Mouse (Mus musculus) midbrain, embryonic 13.5 days (tissue): ENCODE data around the gene Trappc10. TPM values are rescaled to one million over a fixed set of nuclear protein-coding genes. Genes with fewer than 3 reads are reported as not detected.

Experiments used
- ATAC-seq: fragments of 200-750 bp; cut with Nextera tagmentation; 2 replicates; pipeline ENCODE4 v1.8.0; 2017; ENCODE audit warnings: mild to moderate bottlenecking, moderate TSS enrichment, moderate library complexity
- H3K27ac ChIP-seq: fragments of 300-500 bp; sonication (generic); 2 replicates; pipeline ENCODE4 v1.5.1; 2015; ENCODE audit warnings: inconsistent platforms, mild to moderate bottlenecking, moderate library complexity
- H3K27me3 ChIP-seq: fragments of 300-500 bp; sonication (generic); 2 replicates; pipeline ENCODE4 v1.6.1; 2015; ENCODE audit warnings: mild to moderate bottlenecking, inconsistent platforms
- H3K36me3 ChIP-seq: fragments of 300-500 bp; sonication (generic); 2 replicates; pipeline ENCODE4 v1.6.1; 2015; ENCODE audit warnings: mild to moderate bottlenecking, inconsistent platforms
- H3K4me1 ChIP-seq: fragments of 300-500 bp; sonication (generic); replicated peaks from 2 replicates; pipeline ENCODE4 v1.6.1; 2015; ENCODE audit warnings: inconsistent platforms
- H3K4me2 ChIP-seq: fragments of 300-500 bp; sonication (generic); replicated peaks from 2 replicates; pipeline ENCODE4 v1.6.1; 2015; ENCODE audit warnings: moderate library complexity, mild to moderate bottlenecking, inconsistent platforms
- H3K4me3 ChIP-seq: fragments of 300-500 bp; sonication (generic); replicated peaks from 2 replicates; pipeline ENCODE4 v1.5.1; 2015; ENCODE audit warnings: mild to moderate bottlenecking, inconsistent platforms
- H3K9ac ChIP-seq: fragments of 300-500 bp; sonication (generic); replicated peaks from 2 replicates; pipeline ENCODE4 v1.6.1; 2015; ENCODE audit warnings: mild to moderate bottlenecking, inconsistent platforms
- H3K9me3 ChIP-seq: fragments of 300-500 bp; sonication (generic); 2 replicates; pipeline ENCODE4 v1.6.1; 2016; ENCODE audit warnings: mild to moderate bottlenecking, inconsistent platforms
- WGBS: fragments of 180-500 bp; shearing (Covaris S2); methylation state at CpG from one replicate; pipeline ENCODE4 v1.1.7; 2015; 5-methylcytosine and 5-hydroxymethylcytosine counted together
- polyA plus RNA-seq: library from polyadenylated mRNA; unstranded; fragments of >200 nt; fragmentation: Nextera tagmentation; extraction: Ambion mirVana; gene quantifications from 2 replicates; pipeline ENCODE4 v1.2.1, GENCODE M21; 2015

Trappc10 gene
- 21.3 and 26.7 TPM in 2 replicates for polyA plus RNA-seq

DNA sequence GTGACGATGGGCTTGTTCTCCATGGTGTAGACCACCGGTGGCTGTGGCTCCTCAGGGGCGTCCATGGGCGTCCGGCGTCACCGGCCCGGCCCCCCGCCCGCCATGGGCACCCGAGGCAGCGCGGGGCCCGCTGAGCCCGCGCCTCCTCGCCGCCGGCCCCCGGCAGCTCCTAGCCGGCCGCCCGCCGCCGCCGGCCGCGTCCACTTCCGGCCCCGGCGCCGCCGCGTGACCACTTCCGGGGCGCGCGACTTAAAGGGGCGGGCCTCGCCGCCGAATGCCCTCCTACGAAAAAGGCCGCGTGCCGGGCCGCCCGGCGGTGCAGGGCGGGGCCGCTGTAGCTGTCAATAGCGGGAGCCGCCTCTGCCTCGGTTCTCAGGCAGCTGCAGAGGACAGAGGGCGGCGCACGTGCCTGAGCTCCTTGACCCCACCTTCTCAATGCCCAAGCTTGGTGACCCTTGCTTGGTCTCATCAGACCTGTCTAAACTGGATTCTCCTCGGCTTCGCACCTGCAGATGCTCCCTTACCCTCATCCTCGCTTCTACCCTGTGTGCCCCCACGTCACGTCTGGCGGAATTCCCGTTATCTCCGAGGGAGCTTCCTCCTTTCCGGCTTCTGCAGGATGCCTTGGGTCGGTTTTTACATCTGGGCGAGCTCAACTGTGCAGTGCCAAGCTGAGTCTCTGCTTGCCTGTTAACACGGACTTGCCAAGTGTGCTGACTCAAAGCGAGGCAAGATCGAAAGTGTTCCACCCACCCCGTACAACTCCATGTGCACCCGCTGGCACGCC, at the start of gene Trappc10:
Gene Trappc10, minus strand, starts transcription at position 204 of the 787 bp plus-strand sequence.
- under 1% methylated on average over 61 of the region's 74 CpGs for WGBS
- Histone ChIP-seq H3K4me1 (peaks cover 23% of the 10 kb centered on the region), H3K4me3 (peak within 1 kb of the TSS; percentile 94), H3K36me3 (0 out of 2 replicates have a peak, but pooled peaks cover 3% of the 10 kb centered on the region), H3K27me3 (no peaks in the 10 kb centered on the region), H3K9me3 (no peaks in the 10 kb centered on the region), H3K4me2 (peak within 1 kb of the TSS; percentile 94), H3K27ac (peak within 1 kb of the TSS; percentile 80), H3K9ac (peak within 1 kb of the TSS; percentile 91)
- peak; percentile 96 for ATAC-seq

DNA sequence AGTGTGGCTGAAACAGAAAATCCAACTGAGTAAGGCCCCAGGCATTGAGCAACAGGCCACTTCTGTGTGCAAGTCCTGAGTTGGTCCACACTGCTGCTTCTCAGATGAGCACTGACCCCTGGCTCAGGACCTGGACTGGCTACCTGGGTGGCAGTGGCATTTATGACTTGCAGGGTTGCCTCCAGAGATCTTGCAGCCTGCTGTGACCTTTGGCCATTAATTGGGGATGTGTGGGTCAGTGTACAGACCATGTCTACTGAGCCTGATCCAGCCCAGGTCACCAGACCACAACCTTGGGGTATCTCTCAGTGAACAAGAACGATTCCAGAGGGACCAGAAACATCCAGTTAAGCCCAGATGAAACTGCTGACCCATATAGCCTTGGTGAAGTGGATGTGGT, 49.1 kb upstream of the Trappc10 start:
- Histone ChIP-seq H3K4me3 (no peak overlapping the region), H3K4me1 (no peaks in the 10 kb centered on the region), H3K27ac (no peak overlapping the region), H3K36me3 (no peaks in the 10 kb centered on the region), H3K9me3 (no peaks in the 10 kb centered on the region), H3K4me2 (no peak overlapping the region), H3K27me3 (no peaks in the 10 kb centered on the region), H3K9ac (no peak overlapping the region)
- no peak for ATAC-seq
- WGBS = 87% methylated on average over 1 of the region's 1 CpGs

DNA sequence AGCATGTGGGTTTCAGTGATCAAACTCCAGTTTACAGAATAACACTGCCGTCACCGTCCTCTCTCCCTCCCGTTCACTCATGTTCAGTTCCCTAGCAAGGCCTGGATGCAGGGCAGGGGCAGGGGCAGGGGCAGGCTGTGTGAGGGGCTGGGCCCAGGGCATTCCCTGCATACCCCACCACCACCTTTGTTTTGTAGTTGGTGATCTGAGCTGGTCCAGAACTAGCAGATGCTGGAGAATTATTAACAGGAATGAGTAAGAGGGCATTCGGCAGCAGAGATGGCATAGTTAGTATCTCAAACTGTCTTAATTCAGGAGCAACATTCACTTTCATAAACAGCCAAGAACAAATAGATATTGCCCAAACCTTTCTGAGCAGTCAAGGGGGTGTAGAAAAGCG, 47.9 kb upstream of the Trappc10 start:
- H3K9ac ChIP-seq = no peak overlapping the region
- WGBS = 91% methylated on average over 5 of the region's 5 CpGs
- no peak overlapping the region for H3K27ac ChIP-seq
- H3K9me3 ChIP-seq = no peaks in the 10 kb centered on the region
- peaks cover 6% of the 10 kb centered on the region for H3K36me3 ChIP-seq
- no peaks in the 10 kb centered on the region for H3K27me3 ChIP-seq
- H3K4me3 ChIP-seq = no peak overlapping the region
- no peak overlapping the region for H3K4me2 ChIP-seq
- H3K4me1 ChIP-seq = no peaks in the 10 kb centered on the region
- ATAC-seq = no peak

DNA sequence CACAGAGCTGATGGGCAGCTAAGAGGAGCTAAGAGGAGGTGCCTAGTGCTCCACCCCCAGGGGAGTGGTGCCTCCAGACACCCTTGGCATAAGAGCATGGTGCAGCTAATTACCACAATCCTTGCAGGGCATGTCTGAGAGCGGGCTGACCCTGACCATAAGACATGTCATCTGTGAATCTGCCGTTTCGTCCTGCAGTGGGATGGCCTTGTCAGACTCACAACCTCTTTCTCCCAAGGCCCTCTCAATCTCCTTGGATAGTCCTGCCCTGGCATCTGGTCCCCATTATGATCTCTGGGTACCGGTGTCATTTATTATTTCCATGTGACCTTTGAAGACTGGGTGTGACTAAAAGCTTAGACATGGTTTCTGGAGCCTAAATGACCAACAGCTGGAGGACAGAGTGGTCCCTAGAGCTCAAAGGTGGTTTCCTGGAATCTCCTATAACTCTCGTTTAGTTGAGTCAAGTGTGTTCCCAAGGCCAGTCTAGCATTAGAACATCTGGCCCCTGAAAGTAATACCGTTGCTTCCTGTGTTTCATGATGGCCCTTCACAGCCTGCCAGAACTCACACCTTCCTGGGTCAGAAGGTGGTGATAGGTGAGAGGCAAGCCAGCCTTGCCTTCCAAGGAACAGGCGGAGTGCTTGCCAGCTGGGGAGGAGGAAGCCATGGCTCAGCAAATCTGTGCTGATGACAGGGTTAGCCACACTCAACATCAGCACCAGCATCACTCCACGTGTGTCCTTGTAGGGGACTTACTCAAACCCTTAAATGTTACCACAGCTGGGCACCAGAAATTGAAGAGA, 46.5 kb upstream of the Trappc10 start:
- no peak overlapping the region for H3K27ac ChIP-seq
- H3K4me3 ChIP-seq = no peak overlapping the region
- H3K4me2 ChIP-seq = no peak overlapping the region
- H3K4me1 ChIP-seq = no peaks in the 10 kb centered on the region
- WGBS = 90% methylated on average over 8 of the region's 8 CpGs
- no peaks in the 10 kb centered on the region for H3K27me3 ChIP-seq
- H3K9me3 ChIP-seq = no peaks in the 10 kb centered on the region
- H3K36me3 ChIP-seq = peaks cover 20% of the 10 kb centered on the region
- H3K9ac ChIP-seq = no peak overlapping the region
- no peak for ATAC-seq

DNA sequence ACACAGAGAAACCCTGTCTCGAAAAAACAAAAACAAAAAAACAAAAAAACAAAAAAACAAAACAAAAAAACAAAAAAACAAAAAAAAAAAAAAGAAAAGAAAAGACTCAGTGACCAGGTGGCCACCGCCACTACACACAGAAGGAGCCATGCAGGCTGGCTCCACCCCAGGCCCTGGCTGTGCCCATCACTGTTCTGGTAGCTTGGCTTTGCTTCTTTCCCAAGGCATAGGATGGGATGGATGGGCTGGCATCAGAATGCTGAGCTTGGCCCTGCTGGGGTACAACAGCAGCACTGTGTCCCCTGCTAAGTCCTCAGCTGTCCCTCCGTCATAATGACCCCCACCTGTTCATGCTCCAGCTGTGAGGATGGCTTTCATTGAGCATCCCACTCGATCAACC, 44.5 kb upstream of the Trappc10 start:
- Histone ChIP-seq H3K27ac (no peak overlapping the region), H3K9ac (no peak overlapping the region), H3K27me3 (no peaks in the 10 kb centered on the region), H3K4me2 (no peak overlapping the region), H3K4me3 (no peak overlapping the region), H3K9me3 (no peaks in the 10 kb centered on the region), H3K36me3 (peaks cover 41% of the 10 kb centered on the region), H3K4me1 (no peaks in the 10 kb centered on the region)
- ATAC-seq = no peak
- 95% methylated on average over 4 of the region's 4 CpGs for WGBS

DNA sequence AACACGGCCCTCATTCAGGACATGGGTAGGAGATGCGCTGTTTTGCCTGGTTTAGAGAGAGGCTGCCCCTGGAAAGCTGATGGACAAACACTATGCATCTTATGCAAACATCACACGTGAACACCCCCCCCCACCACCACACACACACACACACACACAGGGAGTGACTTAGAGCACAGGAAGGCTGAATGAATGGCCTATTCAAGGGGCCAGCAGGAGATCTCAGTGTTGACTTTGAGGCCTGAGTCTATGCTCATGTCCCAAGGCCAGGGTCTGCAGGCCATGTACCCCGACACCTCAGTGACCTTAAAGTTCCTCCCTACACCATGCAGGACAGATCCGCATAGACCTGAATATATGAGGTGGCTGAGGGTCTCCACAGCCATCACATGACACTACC, 43.7 kb upstream of the Trappc10 start:
- H3K36me3 ChIP-seq = peaks cover 48% of the 10 kb centered on the region
- H3K4me1 ChIP-seq = no peaks in the 10 kb centered on the region
- H3K27ac ChIP-seq = no peak overlapping the region
- WGBS = 86% methylated on average over 5 of the region's 5 CpGs
- H3K27me3 ChIP-seq = no peaks in the 10 kb centered on the region
- no peaks in the 10 kb centered on the region for H3K9me3 ChIP-seq
- ATAC-seq = no peak
- no peak overlapping the region for H3K9ac ChIP-seq
- H3K4me3 ChIP-seq = no peak overlapping the region
- H3K4me2 ChIP-seq = no peak overlapping the region

DNA sequence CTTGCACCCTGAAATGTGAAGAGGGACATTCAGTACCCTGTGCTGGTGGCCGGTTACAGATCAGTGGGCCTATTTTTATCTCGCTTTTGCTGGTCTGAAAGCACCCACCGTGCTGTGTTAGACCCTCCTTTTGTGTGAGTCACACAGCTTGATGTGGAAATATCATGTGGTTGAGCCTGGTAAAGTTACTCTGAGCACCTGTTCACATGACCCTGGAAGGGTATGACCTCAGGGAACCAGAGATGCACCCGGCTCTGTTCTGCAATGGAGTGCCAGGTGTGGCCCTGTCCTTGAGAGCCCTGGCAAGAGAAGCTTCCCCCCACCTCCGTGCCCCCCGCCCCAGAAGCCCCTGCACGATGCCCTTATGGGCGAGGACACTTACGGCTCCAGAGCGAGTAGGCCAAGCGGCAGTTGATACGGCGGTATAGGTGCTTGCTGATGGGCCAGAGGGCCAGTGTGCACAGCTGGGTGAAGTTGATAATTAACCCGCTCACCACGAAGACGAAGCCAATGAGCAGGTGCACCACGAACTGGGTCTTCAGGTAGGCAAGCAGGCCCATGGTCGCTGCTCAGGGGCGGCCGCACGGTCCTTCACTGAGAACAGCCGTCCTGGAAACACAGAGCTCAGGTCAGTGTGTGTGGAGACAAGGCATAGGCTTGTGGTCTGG, 43.2 kb upstream of the Trappc10 start:
- peaks cover 54% of the 10 kb centered on the region for H3K36me3 ChIP-seq
- no peaks in the 10 kb centered on the region for H3K9me3 ChIP-seq
- no peak for ATAC-seq
- H3K4me3 ChIP-seq = no peak overlapping the region
- no peak overlapping the region for H3K27ac ChIP-seq
- no peak overlapping the region for H3K9ac ChIP-seq
- no peaks in the 10 kb centered on the region for H3K27me3 ChIP-seq
- no peak overlapping the region for H3K4me2 ChIP-seq
- WGBS = 96% methylated on average over 22 of the region's 22 CpGs
- no peaks in the 10 kb centered on the region for H3K4me1 ChIP-seq

DNA sequence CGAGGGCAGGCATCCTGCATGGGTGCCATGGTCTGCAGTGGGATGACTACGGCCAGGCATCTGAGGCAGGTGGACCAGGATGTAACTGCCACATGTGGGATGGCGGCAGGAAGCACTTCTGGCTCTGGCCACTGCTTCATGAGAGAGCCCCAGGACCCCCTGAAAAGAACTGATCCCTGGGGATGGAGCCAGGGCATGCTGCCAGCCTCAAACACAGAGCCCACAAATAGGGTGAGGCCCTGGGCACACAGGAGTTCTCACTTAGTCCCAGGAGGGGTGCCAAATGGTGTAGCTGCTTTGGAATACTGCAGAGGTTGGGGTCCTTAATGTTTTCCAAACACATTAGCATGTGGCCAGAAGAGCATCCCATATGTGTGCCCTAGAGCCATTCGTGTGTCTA, 41.5 kb upstream of the Trappc10 start:
- H3K4me1 ChIP-seq = no peaks in the 10 kb centered on the region
- no peak overlapping the region for H3K4me2 ChIP-seq
- no peak overlapping the region for H3K9ac ChIP-seq
- H3K9me3 ChIP-seq = no peaks in the 10 kb centered on the region
- WGBS = 96% methylated on average over 4 of the region's 4 CpGs
- no peak overlapping the region for H3K4me3 ChIP-seq
- ATAC-seq = no peak
- no peaks in the 10 kb centered on the region for H3K27me3 ChIP-seq
- H3K36me3 ChIP-seq = peaks cover 70% of the 10 kb centered on the region
- H3K27ac ChIP-seq = no peak overlapping the region

DNA sequence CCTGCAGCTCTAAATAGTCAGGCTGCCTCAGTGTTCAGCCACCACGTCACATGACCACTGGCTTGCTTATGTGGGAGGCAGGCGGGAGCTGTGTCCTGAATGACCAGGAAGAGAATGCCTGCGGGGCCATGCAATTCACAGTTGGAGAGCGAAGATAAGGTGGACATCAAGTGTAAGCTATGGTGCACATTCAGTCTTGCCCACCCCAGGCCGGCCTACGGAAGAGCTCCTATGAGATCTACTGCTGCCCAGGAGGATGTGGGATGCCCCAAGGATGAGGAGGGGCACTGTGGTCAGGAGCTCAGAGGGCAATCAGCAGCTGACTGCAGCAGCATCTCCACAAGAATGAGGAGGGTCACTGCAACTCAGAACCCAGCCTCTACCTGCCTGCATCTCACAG, 41.0 kb upstream of the Trappc10 start:
- Histone ChIP-seq H3K4me2 (no peak overlapping the region), H3K9ac (no peak overlapping the region), H3K4me3 (no peak overlapping the region), H3K36me3 (peaks cover 76% of the 10 kb centered on the region), H3K4me1 (no peaks in the 10 kb centered on the region), H3K27ac (no peak overlapping the region), H3K27me3 (no peaks in the 10 kb centered on the region), H3K9me3 (no peaks in the 10 kb centered on the region)
- ATAC-seq = no peak
- WGBS = 94% methylated on average over 6 of the region's 6 CpGs

DNA sequence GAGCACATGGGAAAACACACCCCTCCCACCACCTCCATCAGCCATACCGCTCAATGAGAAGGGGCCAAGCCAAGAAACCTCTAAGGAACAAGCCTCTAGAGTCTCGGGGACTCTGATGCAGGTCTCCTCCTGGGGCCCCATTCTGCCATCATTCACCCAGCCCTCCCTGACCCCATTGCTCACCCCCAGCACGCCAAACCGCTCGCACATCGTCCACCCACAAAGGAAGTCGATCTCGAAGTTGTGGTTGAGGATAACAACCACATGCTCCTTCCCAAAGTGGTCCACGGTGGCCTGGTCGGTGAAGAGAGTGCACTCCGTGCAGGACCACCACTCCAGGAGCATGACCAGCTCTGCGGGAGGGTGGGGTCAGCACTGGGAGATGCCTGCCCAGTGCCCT, 40.4 kb upstream of the Trappc10 start:
- no peak for ATAC-seq
- Histone ChIP-seq H3K9me3 (no peaks in the 10 kb centered on the region), H3K27me3 (no peaks in the 10 kb centered on the region), H3K4me2 (no peak overlapping the region), H3K9ac (no peak overlapping the region), H3K36me3 (peaks cover 80% of the 10 kb centered on the region), H3K4me1 (no peaks in the 10 kb centered on the region), H3K27ac (no peak overlapping the region), H3K4me3 (no peak overlapping the region)
- 90% methylated on average over 12 of the region's 12 CpGs for WGBS

DNA sequence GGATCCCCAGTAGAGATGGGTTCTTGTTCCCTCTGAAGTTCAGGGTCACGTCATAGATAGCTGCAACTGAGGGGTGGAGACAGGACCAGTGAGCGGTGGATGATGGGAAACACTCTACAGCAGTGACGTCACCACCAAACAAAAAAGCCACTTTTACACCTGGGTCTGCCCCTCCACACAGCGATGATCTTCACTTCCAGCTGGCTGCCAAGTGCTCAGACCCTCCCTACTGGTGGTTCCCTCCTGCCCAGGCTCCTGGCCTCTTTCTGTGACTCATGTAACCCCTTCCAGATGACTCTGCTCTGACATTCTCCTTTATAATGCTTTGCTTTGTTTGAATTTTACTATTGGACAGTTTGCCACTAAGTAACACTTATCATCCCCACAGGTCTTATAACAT, 38.0 kb upstream of the Trappc10 start:
- no peak for ATAC-seq
- Histone ChIP-seq H3K9me3 (no peaks in the 10 kb centered on the region), H3K4me3 (no peak overlapping the region), H3K27me3 (no peaks in the 10 kb centered on the region), H3K4me2 (no peak overlapping the region), H3K4me1 (no peaks in the 10 kb centered on the region), H3K9ac (no peak overlapping the region), H3K27ac (no peak overlapping the region), H3K36me3 (peaks cover 90% of the 10 kb centered on the region)
- 92% methylated on average over 4 of the region's 4 CpGs for WGBS

DNA sequence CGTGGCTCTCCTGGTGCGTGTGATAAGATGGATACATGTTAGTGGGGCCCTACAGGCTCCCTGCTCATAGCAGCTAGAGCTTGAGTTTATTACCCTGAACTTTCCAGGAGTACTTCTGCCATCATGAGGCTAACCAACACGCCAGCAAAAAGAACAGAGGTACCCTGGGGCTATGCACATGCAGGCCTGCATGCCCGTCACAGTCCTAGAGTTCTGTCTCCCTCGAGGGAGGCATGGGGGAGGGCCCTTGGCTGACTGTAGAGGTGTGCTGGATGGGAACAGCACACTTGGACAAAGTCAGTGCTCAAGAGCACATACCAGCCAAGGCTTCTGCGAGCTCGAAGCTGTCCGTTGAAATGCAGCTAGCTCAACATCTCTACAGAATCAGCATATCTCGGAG, 36.0 kb upstream of the Trappc10 start:
- no peak for ATAC-seq
- Histone ChIP-seq H3K4me2 (no peak overlapping the region), H3K27me3 (no peaks in the 10 kb centered on the region), H3K27ac (no peak overlapping the region), H3K4me1 (no peaks in the 10 kb centered on the region), H3K36me3 (peaks cover 84% of the 10 kb centered on the region), H3K4me3 (no peak overlapping the region), H3K9ac (no peak overlapping the region), H3K9me3 (no peaks in the 10 kb centered on the region)
- 92% methylated on average over 9 of the region's 9 CpGs for WGBS
